Mouse (Mus musculus) left cerebral cortex, adult 8-10 months (tissue): Measurements from ENCODE around the gene Grm2. TPM values are rescaled to one million over a fixed set of nuclear protein-coding genes. Genes with fewer than 3 reads are reported as not detected.
"Not testable (repeated sequence)": the region's sequence is repeated elsewhere in the genome, so short reads cannot be mapped to it uniquely, and the experiment has no call there.

Experiments
- DNase-seq, 2 experiments: peaks; one replicate each; pipeline ENCODE4 v3.0.0; 2022; ENCODE audit warnings: low spot score in 2 of 2
- total RNA-seq, 4 experiments: library from RNA; stranded (reverse); gene quantifications; 2 replicates each; pipeline ENCODE4 v1.2.4; 2022

The Grm2 gene
- total RNA-seq, 4 experiments from 2014 or later: 42.5 to 59.1 (median 45.4) TPM

DNA sequence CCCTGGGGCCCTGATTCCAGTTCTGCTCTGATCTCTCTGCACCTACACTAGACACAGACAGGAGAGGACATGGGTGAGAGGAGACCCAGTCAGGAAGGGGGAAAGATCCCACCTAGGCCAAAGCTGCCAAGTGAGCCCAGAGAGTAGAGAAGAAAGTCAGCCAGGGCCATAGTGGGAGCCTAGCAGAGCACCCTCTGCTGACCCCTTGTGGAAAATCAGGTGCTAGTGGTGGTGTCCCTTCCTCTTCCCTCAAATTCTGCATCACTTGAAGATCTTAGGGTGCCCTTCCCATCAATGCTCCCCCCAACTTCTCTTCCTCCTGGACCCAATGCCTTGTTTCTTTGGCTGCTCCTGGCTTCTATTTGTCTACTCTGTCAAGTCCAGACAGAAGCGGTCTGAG lies 3.2 kb downstream of the Grm2 start:
- no peak for DNase-seq

DNA sequence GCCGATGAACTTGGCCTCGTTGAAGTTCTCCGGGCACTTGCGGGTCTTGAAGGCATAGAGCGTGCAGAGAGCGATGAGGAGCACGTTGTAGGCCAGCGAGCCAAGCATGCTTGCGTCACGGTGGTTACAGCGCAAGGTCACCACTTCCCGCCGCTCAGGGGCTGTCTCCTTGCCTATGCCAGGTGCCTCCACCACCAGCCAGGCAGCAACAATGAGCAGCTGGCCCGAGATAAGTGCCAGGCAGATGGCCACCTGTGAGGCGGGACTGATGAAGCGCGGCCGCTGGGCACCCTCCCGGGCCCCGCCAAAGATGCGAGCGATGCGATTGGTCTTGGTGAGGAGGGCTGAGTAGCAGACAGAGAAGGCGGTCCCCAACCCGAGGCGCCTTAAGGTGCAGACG lies 8.7 kb downstream of the Grm2 start:
- no peak for DNase-seq

DNA sequence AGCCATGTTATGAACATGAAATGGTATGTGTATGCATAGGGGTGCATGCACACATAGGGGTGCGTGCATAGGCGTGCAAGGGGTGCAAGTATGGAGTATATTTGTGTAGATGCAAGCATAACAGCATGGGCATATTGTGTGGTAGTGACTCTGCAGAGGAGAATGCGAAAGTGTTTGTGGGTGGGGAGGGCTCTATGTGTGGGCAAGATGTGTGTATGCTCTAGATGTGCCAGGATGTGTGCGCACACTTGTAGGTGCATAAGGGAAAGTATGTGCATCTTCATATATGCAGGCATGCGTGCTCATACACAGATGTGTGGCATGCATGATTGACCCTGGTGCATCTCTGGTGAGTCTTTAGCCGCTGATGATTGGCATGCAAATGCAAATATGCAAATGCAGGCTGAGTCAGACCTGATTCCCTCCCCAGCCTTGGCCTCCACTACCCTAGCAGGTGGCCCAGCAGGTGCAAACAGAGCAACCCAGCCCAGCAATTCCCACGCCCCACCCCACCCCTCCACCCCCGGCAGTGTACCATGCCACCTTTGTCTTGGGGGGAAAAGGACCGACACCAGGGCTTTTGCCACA lies 10.1 kb downstream of the Grm2 start:
- DNase-seq: no peak

DNA sequence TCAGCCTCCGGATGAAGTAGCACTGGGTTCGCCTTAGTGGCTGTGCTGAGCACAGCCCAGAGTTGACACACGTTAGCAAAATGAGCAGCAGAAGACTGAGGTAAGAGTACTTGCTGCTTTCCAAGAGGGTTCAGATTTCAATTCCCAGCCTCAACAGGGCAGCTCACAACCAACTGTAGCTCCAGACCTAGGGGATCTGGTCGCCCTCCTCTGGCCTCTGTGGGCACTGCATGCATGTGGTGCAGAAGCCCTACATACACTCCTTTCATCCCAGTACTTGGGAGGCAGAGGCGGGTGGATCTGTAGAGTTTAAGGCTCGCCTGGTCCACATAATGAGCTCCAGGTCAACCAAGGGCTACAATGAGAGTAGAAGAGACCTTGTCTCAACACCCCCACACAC lies 12.1 kb downstream of the Grm2 start:
- DNase-seq: no peak

DNA sequence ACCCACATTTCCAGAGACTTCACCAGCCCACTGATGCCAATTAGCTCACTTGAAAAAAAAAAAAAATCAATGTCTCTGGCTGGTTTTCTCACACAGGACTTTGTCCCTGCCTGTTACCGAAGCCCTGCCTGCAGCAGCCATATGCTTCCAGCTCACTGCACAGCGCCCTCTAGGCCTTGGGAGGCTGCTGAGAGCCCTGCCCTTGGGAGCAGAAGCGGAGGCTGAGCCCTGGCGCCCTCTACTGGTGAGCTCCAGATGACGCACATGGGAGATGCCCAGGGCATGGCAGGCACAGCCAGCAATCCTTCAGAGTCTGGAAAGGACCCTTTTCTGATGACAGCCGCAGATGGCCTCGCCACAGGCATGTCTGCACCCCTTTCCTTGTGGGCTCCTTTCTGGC lies 12.8 kb downstream of the Grm2 start:
- no peak for DNase-seq

DNA sequence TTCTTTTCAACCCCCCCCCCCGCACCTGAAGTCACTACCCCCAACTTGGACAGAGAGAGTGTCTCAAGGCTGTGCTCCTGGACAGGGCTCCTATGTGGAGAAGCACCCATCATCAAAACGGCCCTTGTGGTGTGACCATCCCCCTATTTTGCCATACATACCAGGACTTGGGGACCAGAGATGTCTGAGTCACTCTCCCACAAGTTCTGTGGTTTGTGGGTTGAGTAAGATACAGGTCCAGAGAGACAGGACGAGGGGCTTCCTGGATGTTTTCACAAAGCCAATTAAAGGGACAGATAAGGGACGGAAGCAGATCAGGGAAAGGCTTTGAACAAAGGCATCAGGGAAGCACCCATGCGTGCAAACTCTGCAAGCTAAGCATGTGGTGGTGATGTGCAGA lies 14.5 kb downstream of the Grm2 start:
- DNase-seq: no peak

DNA sequence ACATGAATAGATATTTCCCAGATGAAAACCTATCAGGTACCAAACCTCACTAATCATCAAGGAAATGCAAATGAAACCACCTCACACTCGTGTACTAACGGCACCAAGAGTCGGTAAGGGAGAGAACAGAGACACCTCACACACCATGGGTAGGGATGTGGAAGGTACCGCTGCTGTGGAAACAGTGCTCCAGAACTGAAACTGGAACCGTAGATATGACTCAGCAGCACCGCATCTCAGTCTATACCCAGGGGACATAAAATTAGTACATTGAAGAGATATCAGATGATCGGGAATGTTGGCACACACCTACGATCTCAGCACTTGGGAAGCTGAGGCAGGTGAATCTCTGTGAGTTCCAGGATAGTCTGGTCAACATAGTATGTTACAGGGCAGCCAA lies 17.7 kb downstream of the Grm2 start:
- no peak for DNase-seq

DNA sequence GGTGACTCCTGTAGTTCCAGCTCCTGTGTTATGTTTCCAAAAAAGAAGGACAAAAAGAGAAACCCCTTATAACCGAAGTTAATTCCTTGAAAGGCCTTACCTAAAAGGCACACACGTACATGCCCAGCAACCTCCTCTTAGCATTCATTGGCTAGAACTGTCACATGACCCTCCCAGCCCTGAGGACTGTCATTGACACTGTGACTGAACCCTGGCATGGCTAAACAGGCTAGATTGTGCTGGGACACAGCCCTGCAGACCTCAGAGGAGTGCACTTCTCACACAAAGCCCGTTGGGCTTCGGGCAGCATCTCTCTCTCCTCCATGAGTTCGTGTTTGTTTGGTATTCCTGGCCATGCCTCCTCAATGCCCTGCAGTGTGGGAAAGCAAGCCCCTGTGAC lies 23.7 kb downstream of the Grm2 start:
- DNase-seq: no peak

DNA sequence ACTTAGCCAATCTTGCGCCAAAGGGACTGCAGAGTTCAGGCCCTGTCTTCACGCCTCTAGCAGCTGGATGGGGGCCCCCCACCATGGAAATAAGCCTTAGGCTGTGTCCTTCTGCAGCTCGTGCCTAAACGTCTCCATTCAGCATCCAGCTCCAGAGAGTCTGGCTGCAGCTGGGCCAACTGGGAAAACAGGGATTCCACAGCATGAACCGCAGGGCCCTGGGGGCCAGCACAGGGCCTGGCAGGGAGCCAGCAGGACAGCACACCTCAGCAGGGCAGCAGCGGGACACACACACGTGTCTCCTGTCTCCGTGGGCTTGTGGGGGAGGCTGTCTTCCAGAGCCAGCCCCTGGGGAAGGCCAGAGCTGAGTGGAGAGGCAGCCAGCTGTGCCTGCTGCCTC lies 28.1 kb downstream of the Grm2 start:
- DNase-seq: not testable (repeated sequence)

DNA sequence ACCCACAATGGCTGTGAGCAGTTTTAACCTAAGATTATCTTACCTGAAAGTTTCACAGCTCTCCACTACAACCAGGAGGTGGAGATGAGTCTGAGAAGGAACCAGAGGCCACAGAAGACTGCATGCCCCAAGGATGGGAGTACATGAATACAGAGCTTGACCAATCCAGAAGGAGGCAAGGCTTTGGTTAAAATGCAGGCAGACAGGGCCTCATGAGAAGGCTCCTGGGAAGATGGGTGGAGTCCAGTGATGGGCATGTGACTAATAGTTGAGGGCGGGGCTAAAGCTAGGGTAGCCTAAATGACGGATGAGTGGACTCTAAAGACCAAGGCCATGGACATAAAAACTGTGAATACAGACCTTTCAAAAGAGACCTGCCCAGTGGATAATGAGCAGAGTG lies 29.6 kb downstream of the Grm2 start, which contains the start of gene Iqcf6:
Gene Iqcf6 (plus strand): TSS at position 301 of the 400 bp plus-strand sequence.
- no peak for DNase-seq

DNA sequence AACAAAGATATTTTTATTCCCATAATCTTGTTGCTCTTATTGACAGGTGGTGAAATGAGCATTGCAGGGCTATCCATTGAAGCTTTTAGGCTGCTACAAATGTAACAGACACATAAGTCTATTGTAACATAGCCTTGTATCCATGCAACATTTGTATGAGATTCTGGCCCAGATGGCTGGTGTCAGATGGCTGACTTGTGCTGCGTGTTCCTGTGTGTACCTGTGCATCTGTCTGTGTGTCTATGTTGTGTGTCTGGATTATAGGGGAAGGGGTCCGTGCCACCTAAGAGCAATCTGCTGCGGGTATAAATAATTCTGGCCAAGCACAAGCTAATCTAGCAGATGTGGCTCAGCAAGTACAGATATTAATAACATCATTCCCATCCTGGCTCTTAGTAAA lies 38.4 kb downstream of the Grm2 start:
- DNase-seq: no peak

DNA sequence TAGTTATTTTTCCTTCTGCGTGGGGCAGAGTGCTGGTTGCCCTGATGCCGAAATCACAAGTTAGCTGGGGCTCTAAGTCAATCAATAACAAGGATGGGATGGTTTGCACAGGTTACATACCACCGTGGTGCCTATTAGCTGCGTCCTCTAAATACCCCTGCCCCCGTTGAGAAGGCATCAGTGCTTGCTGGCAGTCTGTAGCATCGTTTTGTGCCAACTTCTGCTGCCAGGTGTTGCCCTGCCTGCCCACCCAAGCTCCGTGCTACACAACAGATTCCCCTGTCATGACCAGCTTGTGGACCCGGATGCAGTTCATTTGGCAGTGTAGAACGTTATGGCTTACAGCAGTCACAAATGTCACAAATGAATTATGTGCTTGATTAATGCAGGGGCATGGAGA lies 39.6 kb downstream of the Grm2 start:
- no peak for DNase-seq

DNA sequence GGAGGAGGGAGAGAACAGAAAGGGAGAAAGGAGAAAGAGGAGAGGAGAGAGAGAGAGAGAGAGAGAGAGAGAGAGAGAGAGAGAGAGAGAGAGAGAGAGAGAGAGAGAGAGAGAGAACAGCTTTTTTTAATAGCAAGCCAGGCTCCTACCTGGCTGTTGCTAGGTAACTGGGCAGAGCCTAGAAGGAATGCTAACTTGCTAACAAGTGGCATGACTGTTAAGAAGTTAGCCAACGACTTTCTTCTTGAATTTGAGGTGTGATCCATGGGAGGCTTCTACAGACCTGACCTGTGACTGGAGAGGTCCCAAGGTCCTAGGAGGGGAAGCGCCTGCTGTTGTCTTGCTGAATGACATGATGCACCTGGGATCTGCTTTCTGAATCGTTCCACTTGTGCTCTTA lies 41.3 kb downstream of the Grm2 start:
- no peak for DNase-seq

DNA sequence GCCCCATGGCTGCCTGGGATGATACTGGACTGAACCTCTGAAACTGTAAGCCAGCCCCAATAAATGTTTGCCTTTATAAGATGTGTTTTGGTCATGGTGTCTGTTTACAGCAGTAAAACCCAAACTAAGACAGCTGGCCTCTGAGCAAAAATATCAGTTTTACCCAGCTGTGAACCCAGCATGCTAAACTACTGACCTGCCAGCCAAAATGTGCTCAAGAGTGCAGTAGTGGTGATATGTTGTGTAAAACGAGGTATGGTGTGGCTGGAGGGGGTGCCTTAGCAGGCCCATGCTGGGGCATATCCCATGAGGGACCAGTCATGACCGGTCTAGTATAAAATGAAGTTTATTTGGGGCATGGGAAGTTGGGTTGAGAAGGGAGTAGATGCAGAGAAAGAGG lies 41.9 kb downstream of the Grm2 start:
- no peak for DNase-seq

DNA sequence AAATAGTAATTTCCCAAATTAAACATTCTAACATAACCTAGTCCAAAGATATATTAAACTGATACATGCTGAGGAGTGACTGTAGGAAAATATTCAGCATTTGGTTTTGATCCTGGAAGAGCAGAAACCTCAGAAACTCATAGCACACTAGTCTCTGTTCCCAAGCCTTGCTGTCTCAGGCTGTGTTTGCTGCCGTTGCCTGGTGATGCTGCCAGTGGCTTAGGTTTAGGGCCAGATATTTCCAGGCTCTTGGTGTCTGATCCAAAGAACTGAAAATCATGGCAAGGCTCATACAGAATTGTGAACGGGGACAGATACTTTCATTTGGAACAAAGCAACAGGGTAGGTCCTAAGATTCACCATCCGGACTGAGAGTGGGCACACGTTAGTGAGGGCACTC lies 45.2 kb downstream of the Grm2 start:
- DNase-seq: no peak

DNA sequence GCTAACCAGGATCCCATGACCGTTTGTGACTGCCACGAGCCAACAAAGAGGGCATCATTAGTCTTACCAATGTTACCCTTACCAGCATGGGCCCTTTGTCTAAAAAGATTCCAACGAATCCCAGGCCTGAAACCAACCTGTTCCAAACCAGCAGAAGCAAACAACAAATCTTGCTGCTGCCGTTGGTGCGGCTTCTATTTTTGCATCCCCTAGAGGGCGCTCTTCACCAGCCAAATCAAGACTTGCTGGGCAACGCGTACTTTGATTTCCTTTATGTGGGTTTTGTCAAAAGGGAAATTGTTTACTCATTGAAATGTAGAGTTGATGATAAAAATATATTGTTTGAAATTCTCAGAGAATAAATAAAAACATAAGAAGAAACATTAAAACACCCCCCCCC lies 55.3 kb downstream of the Grm2 start:
- peak in 1 of 2 experiments; percentile 25 for DNase-seq

DNA sequence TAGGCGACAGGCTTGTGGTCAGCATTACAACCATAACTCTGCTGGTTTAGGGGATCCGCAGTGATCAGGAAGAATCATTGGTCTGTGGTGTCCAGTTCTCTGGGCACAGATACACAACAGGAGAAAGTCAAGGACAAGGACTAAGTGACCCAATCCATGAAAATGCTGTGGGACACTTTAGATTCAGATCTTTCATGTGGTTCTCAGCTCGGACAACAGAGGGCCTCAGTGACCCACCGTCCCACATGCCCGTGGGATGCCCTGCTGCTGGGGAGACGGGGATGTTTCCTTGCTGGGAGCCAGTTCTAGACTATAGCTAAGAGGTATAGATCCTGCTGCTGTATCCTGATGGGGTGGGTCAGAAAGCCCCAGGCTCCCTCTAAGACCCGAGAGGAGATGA lies 57.4 kb downstream of the Grm2 start:
- DNase-seq: no peak

DNA sequence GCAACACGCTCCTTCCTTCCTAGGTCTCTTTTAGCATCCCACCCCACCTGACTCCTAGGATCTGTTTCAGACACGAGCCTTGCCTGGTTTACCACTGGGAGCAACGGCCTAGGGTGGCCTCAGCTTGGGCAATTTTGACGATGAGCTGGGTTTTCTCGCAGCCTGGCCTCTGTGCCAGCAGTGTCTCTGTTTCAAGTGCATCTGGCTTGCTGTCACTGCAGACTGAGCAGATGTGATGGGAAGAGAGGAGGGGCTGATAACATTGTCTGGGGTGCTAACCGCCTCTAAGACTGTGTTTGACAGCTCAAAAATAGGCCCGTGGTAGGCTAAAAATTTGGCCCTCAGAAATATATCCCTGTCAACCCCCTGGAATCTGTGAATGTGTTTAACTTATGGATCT lies 60.0 kb downstream of the Grm2 start:
- DNase-seq: peak in 1 of 2 experiments; percentile 58

DNA sequence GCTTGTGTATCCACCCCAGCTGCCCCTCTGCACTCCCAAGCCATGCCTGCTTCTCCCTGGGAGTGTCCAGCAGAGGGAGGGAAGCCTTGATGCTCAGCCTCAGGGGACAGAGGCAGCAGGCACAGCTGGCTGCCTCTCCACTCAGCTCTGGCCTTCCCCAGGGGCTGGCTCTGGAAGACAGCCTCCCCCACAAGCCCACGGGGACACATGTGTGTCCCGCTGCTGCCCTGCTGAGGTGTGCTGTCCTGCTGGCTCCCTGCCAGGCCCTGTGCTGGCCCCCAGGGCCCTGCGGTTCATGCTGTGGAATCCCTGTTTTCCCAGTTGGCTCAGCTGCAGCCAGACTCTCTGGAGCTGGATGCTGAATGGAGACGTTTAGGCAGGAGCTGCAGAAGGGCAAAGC lies 60.5 kb downstream of the Grm2 start:
- DNase-seq: not testable (repeated sequence)

Other genes with a start within 250 kb of the Grm2 start
- gene Rpl29, start 226.6 kb downstream of the Grm2 start, total RNA-seq: 100 to 1,000 TPM; 266 to 312 (median 299) TPM
- 10 to 100 TPM; 23.2 to 24.3 (median 23.7) TPM for gene Acy1, start 217.8 kb downstream of the Grm2 start, total RNA-seq
- gene Abhd14b, start 208.6 kb downstream of the Grm2 start, total RNA-seq: 10 to 100 TPM; 14.6 to 16.1 (median 15.3) TPM
- gene Abhd14a, start 208.4 kb downstream of the Grm2 start, total RNA-seq: 10 to 100 TPM; 31.7 to 35.8 (median 34.5) TPM
- gene Pcbp4, start 202.8 kb downstream of the Grm2 start, total RNA-seq: 100 to 1,000 TPM; 201 to 223 (median 211) TPM
- gene Gpr62, start 190.1 kb downstream of the Grm2 start, total RNA-seq: 10 to 100 TPM; 11.7 to 15.6 (median 12.7) TPM
- gene Rrp9, start 180.1 kb downstream of the Grm2 start, total RNA-seq: 10 to 100 TPM; 26.9 to 47.9 (median 32.8) TPM
- 1 to 10 TPM; 6.1 to 7.8 (median 7.0) TPM for gene Parp3, start 179.1 kb downstream of the Grm2 start, total RNA-seq
- not detected for gene Iqcf1, start 156.1 kb downstream of the Grm2 start, total RNA-seq
- 1 to 10 TPM in 1 of 4 experiments, under 1 TPM in 2, not detected in 1; 0.68 to 1.2 (median 0.79) TPM for gene Iqcf5, start 141.5 kb downstream of the Grm2 start, total RNA-seq
- not detected for gene Iqcf3, start 94.5 kb downstream of the Grm2 start, total RNA-seq
- gene Iqcf4, start 85.1 kb downstream of the Grm2 start, total RNA-seq: not detected
- gene Iqcf6, start 29.5 kb downstream of the Grm2 start, total RNA-seq: not detected
- gene Tex264, start 29.8 kb upstream of the Grm2 start, total RNA-seq: 100 to 1,000 TPM in 3 of 4 experiments, 10 to 100 TPM in 1; 94.4 to 115 (median 103) TPM
- 10 to 100 TPM; 15.9 to 17.9 (median 17.0) TPM for gene Rad54l2, start 133.1 kb upstream of the Grm2 start, total RNA-seq
- gene Dcaf1, start 165.8 kb upstream of the Grm2 start, total RNA-seq: 10 to 100 TPM; 29.7 to 34.9 (median 32.1) TPM
- gene Rbm15b, start 231.3 kb upstream of the Grm2 start, total RNA-seq: 10 to 100 TPM; 51.6 to 56.5 (median 52.8) TPM
- 100 to 1,000 TPM in 2 of 4 experiments, 10 to 100 TPM in 2; 94.8 to 105 (median 98.7) TPM for gene Manf, start 235.9 kb upstream of the Grm2 start, total RNA-seq